Mouse (Mus musculus): Measurements from ENCODE around the gene Ankrd28.

Gene Ankrd28

DNA sequence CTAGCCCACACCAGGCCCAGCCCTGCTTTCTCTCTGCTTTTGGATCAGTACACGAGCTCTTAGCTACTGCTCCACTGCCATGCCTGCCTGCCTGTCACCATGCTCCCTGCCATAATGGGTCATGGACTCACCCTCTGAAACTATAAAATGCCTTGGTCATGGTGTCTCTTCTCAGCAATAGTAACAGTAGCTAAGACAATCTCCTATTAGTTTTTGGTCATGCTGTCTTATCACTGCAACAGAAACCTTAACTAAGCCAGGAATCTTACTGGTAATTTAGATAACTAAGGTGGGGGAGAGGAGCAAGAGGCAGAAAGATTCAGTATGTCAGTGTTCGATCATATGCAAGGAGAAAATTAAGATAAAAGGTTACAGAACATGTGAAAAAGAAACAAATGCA is 112.1 kb downstream of the Ankrd28 start:
- in situ Hi-C loops (cut with MboI, MseI): no loop called here

DNA sequence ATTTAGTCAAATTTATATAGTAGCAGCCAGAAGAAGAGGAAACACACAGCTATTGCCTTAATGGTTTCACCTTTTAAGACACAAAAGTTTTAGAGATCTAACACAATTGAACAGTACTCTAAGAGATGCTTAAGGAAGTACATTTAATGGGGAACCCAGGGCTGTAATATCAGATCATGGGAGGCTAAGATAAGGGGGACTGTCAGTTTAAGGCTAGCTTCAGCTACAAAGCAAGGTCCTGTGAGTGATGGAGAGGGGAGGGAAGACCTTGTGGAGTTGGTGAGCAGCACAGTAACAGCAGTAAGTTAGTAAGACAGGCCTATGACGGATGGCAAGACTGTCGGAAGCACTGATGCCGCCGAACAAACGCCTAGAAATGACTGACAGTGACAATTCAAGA is 113.1 kb downstream of the Ankrd28 start:
- in situ Hi-C loops (cut with MboI, MseI): no loop called here

DNA sequence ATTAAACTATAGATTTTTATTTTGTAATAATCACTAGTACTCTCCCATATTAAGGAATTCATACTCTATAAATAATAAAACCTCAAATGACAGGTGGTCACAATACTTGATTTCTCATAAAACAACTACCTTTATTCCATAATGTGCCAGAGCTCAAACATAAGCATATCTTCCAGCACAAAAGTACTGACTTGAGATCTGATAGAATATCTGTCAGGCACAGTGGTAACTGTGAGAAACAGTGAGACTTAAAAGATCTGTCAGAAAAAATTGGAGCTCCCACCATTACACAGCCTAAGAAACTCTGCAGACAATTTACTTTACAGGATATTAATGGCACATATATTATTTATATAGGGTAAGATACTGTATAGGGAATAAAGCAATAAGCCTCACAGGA is 114.8 kb downstream of the Ankrd28 start:
- in situ Hi-C loops (cut with MboI, MseI): no loop called here

DNA sequence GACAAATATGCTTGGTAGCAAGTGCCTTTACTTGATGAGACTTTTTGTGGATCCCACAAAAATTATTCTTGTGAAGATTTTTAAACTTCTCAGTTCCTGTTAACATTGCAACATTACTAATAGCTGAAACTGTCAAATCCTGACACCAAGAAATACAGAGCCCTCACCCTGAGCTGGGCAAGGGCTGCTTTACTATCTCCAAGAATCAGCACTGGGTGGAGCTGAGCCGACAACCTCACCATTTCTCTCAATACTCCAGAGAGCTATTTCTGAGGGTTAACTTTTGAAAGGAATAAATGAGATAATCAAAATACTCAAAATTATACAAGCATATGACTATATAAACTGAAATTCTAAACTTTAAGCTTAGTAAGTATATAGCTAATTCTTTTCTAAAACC is 121.1 kb downstream of the Ankrd28 start:
- in situ Hi-C loops (cut with MboI, MseI): no loop called here

DNA sequence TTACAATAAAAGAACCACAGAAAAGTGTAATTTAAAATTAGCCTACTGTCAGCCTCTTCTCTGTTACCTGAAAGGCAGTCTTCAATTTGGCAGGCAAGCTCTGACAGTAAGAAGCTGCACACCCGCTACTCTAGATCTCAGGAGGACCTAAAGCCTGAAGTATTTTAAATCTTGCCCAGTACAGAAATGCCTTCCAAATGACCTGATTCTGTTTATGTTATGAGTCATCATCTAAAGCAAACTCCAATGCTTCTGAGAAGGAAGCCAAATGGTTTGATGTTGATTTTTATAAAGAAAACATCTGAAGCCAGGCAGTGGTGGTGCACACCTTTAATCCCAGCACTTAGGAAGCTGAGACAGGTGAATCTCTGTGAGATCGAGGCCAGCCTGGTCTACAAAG is 130.1 kb downstream of the Ankrd28 start:
- in situ Hi-C loops (cut with MboI, MseI): no loop called here

DNA sequence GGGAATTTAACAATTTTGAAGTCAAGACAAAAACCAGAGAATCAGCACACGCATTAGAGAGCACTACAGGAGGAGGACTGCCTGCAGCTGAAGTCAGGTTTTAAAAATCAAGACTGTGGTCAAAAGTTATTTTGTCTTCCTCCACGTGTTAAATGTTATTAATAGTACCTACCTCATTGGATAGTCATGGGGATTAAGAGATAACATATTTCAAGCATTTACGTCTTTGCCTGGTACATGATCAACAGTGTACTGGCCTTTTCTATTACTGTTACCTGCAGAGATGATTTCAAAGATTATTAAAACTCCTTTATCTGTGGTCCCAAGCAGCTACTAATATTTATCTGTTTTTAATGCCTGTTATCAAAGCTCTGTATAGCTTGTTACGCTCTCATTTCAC is 132.7 kb downstream of the Ankrd28 start:
- in situ Hi-C loops (cut with MboI, MseI): no loop called here

DNA sequence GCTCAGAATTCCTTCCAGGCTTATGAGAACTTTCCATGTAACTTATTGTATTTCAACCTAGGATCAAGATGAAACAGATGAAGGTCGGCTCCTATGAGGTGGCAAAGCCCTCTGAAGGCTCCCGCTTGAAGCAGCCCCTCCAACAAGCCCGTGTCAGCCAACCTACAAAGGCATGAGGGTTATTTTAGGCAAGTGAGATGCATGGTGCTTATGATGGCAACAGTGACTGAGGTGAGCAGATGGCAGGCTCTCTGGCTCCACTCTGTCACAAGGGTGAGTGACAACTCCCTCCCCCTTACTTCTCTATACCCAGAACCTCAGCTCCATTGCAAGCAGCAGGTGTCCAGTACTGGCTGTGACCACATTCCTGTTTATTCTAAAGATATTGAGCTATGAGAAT is 133.1 kb downstream of the Ankrd28 start:
- in situ Hi-C loops (cut with MboI, MseI): no loop called here

DNA sequence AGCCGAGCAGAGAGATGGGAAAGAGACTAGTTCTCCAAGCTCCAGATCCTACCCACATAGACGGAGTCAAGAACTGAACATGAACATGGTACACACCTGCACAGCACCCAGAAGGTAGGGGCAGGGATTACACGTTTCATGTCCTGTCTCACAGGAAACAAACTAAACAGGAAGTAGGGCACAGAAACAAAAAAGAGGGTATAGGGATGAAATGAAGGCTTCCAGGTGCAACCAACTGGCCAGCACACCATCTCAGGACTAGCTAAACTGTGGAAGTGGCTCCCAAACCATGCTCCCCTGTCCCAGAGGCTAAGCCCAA is 133.5 kb downstream of the Ankrd28 start:
- in situ Hi-C loops (cut with MboI, MseI): no loop called here

DNA sequence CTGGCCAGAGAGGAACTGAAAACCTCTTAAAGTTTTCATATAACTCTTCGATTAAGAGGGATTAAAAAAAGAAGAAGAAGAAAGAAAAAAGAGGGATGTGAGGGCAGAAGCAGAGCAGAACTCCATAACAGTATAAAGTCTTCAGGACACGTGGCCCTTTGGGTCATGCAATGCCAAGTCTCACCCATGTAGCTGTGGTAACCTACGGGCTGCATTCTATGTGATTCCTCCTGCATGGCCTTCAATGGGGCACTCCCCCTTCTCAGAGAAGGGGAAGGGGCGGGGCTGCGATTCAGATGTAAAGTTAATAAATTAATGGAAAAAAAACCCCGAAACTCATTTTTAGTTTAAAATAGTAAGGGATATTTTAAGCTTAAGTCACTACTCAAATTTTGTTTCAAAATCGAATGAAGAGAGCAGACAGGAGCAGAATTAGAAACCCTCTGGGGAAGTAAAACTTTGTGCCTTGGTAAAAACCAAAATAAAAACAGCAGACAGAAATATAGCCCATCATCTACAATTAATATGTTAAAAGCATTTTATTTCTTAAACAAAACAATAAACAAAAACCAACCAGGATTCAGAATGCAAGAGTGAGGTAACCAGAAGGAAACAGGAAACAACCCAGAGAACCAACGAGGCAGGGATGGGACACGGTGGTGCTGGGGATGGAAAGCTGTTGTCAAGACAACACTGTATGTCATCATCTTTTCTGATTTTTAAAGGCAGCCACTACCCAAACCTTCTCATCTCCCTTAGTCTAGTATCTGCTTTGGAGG is 134.1 kb downstream of the Ankrd28 start:
- in situ Hi-C loops (cut with MboI, MseI): no loop called here

DNA sequence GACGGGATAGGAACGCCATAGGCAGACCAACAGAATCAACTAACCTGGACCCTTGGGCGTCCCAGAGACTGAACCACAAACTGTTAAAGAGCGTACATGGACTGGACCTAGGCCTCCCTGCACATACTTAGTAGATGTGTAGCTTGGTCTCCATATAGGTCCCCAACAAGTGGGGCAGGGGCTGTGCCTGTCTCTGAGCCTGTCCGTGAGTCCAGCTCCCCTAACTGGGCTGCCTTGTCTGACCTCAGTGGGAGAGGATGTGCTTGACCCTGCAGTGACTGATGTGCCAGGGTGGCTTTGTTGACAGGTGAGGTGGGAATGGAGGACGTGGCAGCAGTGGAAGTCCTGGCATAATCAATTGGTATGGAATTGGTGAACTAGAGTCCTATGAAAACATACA is 137.9 kb downstream of the Ankrd28 start:
- in situ Hi-C loops (cut with MboI, MseI): no loop called here

DNA sequence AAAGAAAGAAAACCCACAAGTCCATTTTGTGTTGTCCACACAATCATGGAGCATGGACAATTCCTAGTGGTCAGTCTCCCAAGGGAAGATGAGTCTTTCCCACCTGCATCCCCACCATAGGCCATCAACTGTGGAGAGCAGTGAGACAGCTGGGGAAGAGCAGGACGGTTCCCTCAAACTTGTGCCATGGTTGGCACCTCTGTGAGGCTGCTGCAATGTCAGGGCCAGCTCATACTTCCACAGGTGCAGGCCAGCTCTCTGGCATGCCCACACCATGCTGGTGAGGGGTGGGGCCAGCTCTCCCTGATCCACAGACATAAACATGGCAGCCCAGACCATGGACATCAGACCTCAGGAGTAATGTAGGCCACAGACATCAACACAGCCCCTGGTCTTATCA is 144.2 kb downstream of the Ankrd28 start:
- in situ Hi-C loops (cut with MboI, MseI): no loop called here

DNA sequence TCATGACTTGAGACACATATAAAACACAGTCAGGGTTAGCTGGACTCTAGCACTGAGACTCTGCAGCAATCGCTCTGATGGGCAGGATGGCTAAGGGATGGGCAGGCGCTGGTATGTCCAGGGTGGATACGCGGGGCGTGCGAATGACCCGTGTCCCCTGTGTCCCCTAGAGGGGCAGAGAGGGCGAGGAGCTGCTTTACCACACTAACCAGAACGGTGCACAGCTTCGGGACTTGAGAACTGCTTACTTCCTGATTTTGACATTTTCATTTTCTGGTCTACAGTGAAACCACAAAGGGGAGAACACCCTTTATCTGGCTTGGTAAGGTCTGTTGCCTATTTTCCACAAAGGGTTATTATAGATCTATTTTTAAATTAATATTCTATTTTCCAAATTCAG is 144.8 kb downstream of the Ankrd28 start:
- in situ Hi-C loops (cut with MboI, MseI): no loop called here

DNA sequence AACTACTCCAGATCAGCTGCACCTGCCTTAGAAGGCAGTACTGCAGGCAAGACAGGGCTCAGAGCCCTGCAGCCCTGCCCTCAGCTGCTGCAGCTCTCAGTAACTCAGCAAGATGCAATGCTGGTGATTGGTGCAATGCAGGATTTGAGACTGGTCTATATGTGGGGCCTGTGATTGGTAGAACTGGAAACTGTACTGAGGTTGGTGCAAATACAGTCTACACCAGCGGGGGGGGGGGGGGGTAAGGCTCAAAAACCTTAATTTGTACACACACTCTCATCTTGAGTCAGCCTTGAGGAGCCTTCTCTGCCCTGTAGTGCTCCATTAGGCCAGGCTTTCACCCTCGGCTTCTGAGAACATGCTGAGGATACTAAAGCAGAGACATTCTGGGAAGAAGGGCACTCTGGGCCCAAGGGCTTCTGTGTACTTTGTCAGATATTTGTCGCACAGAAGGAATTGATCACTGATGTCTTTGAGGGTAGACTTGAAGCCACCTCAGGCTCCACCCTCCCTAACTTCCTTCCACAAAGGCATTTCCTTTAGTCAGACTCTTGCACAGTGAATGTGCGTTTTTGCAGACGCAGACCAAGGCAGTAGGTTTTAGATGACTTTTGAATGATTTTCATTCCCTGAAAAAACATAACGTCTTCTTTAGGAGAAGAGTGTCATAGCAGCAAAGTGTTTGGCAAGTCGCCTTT is 146.0 kb downstream of the Ankrd28 start:
- in situ Hi-C loops (cut with MboI, MseI): no loop called here

DNA sequence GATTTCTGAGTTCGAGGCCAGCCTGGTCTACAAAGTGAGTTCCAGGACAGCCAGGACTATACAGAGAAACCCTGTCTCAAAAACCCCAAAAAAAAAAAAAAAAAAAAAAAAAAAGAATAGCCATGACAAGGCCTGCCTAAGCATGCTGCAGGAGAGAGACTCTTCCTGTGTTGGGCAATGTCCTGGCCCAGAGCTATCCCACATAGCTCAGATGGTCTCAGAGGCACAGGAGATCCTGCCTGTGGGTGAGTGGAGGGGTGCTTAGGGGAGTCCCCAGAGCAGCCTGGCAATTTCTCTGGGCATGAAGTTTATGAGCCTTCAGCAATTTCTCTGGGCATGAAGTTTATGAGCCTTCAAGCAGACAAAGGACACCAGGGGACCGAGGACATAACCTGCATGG is 146.8 kb downstream of the Ankrd28 start:
- in situ Hi-C loops (cut with MboI, MseI): no loop called here

DNA sequence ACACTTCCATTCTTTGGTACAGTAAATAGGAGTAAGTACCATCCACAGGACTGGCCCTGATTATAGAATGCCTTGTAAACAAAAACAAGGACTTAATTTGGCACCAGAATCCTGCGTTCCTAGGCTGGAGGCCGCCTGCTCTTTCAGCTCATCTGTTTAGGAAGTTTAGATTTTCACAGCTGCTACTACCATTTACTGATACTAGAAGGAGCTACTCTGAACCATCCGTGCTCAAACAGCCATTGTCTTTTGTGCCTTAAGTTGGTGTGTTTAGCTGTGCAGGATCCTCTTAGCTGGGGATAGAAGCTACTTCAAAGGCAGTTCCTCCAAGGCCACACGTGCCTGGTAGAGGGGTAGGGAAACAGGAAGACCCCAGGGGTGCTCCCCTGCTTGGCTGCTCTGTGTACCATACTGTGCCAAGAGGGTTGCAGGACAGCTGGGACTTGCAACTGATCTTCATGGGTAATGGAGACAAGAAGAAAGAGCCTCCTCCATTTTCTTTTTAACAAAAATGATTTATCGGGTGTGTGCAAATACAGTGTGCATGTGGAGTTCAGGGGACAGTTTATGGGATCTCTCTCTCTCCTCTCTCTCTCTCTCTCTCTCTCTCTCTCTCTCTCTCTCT is 148.4 kb downstream of the Ankrd28 start:
- in situ Hi-C loops (cut with MboI, MseI): no loop called here

DNA sequence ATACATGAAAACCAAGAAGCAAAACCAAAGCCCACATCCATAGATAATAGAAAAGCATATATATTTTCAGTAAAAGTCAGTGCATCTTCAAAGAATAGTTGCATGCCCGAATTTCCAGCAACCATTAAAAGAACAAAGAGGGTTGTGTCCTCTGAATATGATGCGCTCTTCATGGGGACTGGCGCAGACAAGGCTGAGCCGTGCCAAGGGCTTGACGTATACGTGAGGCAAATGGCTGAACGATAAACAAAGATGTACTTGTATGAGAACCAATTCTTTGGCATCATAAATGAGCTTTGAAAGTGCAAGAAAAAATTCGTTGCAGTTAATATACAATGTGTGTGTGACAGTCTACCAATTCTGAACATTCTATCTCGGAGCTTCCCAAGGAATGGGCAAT is 149.2 kb downstream of the Ankrd28 start:
- in situ Hi-C loops (cut with MboI, MseI): no loop called here

DNA sequence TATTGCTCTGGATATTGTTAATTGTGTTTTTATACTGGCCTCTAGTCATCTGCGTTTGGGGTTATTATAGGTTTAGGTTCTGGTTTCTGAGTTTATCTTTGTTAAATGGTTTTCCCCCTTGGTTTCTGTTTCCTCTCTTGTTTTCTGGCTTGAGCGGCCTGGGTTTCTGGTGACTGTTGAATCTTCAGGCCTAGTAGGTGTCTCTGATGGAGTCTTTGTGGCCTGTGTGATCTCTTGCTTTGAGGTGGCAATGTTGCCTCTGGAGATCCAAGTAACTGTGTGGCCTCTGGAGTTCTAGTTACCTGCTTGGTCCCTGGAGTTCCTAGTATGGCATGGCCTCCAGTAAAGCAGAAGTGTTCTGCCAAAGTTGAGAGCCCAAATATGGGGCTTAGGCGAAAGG is 149.8 kb downstream of the Ankrd28 start:
- in situ Hi-C loops (cut with MboI, MseI): no loop called here

DNA sequence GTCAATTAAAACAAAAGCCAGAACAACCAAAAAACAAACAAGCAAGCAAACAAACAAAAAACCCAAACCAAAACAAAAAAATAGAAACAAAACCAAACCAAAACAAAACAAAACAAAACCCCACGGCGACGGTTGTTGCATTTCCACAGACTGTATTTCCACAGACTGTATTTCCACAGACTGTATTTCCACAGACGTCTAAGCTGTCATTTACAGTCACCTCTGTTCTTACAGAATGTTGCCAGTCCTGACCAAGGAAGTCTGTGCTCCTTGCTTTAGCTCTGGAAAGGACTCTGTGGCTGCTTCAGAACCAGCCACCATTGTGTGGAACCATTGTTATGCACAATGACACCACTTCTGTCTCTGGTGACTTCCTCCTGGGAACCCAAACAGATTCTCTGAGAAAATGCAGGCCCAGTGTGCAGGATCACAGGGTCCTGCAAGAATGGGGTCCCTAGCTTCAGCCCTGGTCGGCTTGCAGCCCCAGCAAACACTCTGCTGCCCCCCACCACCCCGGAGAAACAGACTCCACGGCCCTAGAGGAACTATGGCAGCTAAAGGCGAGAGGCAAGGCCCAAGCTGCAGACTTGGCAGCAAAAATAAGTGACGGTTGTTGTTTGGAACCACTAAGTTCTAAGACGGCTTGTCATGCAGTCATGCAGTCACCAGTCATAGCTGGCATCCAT is 158.7 kb downstream of the Ankrd28 start:
- in situ Hi-C loops (cut with MboI, MseI): no loop called here

DNA sequence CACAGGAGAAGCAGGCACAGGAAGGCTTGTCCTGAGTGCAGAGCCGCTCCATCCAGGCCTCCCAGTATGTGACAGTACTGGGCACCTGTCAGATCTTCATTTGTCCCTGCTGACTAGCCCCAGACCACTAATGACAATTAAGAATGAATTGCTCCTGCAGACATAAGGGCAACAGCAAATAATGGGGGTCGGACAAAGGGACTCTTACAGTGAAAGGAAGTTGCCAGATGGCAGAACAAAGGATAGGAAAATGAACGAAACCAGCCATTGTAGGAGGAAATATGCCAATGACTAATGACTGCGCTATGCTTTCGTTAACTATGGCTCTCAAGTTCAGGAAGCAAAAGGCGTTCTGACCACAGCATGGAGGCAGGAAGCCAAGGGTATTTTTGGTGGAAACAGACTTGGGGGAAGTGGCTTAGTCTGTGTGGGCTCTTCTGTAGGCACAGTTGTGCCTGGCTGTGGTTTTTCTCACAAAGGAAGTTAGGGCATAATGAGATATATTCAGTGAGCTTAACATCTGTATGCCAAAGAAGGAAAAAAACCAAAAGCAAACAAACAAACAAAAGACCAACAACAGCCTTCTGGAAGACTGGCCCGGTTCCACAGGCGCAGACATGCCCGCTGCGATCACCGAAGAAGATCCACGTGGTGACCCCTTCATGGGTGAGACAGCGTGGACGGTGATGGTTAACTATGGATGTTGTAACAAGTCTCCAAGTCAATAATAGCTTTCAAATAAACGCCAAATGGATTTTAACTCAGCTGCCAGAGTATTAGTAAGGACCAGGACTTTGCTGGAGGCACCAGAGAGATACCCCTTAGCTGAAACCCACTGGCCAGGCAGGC is 160.6 kb downstream of the Ankrd28 start:
- in situ Hi-C loops (cut with MboI, MseI): loop anchor here (10.0 kb wide), 1 partner anchor 415 kb away; the partner anchor contains the start of genes Dph3 and Oxnad1

DNA sequence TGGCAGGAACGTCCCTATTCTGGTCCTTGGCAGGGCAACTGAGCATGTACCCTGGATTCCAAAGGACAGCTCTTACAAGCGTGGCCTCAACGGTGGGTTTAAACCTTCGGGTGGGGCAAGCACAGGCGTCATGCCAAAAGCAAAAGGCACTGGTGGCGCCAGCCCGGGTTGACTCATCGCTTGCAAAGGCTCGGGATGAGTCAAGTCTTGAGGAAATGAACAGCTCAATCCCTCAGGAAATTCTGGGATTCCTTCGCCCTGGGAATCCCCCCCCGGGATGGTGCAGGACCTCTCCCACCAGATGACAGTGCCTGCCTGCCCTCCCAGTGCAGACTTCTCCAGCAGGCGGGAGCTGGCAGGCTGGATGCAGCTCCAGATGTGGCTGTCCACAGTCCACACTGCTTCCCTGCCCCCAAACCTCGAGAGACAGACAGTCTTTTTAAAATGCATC is 161.3 kb downstream of the Ankrd28 start:
- in situ Hi-C loops (cut with MboI, MseI): loop anchor here (10.0 kb wide), 1 partner anchor 416 kb away; the partner anchor contains the start of genes Dph3 and Oxnad1

DNA sequence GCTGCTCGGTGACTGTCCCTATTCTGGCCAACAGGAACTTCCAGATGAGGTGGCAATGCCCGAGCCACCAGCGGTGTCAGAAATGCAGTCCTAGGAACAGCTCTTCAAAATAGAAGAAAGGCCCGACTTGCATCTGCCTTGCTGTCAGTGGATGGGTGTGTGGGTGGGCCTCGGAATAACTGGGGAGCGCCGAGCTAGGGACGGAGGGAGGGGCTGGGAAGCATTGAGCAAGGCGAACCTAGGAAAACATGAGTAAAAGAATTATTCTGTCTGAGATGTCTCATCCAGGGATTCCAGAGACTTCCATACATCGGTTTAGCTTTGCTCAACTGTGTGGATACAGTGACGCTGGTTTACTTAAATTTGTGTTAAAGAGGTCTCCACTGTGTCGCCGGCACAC is 162.1 kb downstream of the Ankrd28 start:
- in situ Hi-C loops (cut with MboI, MseI): loop anchor here (10.0 kb wide), 1 partner anchor 416 kb away; the partner anchor contains the start of genes Dph3 and Oxnad1

All from T-helper 2 cell (primary cell).